Mouse (Mus musculus) thymus, postnatal 10 days (tissue): ENCODE data around the gene Arid1b.

Experiments
- DNase-seq, 2 experiments: peaks; one replicate each; pipeline ENCODE4 v3.0.0; 2021; ENCODE audit warnings: low spot score in 2 of 2

Arid1b gene

GRCm38 (mm10) chr17:5314735-5315134 lies 320.6 kb downstream of the Arid1b start:
- no peak for DNase-seq

DNA sequence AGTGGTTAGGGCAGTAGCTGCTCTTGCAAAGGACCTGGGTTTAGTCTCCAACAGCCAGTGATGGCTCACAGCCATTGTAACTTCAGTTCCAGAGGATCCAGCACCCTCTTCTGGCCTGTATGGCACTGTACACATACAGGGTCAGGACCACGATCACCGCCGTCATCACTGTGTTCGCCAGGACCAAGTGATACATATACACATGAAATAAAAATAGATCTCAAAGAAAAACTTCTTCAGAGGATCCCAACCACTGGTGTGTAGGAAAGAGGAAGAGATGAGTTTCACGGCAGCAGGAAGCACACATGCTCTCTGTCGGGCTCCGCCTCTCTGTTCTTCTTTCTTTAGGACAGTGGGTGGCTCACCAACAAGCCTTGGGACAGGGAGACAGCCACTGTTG lies 322.4 kb downstream of the Arid1b start:
- DNase-seq = no peak

DNA sequence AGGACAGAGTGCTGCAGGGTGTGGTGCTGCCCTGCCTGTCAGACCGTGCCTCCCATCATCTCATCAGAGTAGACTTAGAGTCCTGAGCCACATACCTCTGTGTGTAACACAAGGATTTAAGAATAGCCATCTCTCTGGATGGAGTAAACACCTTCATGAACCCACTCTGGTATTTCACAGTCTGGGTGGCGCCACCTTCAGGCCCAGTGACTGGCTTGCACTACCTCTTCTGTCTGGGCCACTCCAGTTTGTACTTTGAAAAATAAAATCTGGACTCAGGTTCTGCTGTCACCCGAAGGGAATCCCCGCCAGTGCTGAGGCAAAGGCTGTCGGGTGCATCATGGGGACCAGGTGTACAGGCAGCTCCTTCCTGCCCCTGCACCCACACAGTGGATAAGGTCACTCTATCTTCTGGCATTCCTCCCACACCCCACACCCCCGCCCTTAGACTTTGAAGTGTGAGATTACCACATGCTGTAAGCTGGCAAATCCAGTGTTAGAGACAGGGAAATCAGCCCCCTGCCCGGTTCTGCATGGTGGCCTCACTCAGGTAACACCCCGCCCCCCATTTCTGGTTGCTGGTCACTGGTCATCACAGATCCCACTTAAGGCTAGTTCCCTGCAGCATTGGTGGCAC lies 327.6 kb downstream of the Arid1b start:
- DNase-seq = no peak

GRCm38 (mm10) chr17:5322594-5322993 lies 328.5 kb downstream of the Arid1b start:
- DNase-seq = no peak

DNA sequence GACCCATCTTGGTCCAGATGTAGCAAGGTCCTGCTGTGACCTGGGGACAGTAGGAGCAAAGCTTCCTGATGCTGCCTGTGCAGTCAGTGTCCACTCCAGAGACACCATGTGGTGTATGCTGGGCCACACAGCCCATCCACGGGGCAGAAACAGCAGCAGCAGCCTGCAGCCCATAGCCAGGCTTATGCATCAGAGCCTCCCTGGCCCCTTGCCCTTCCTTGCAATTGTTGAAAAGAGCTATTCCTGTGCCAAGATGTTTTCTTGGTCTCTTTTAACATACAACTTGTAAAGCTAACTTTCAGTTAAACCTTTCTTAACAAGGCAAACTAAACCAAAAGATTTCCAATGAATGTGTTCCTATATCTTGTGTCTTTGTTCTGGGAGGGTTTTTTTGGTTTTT lies 329.6 kb downstream of the Arid1b start:
- DNase-seq = no peak

DNA sequence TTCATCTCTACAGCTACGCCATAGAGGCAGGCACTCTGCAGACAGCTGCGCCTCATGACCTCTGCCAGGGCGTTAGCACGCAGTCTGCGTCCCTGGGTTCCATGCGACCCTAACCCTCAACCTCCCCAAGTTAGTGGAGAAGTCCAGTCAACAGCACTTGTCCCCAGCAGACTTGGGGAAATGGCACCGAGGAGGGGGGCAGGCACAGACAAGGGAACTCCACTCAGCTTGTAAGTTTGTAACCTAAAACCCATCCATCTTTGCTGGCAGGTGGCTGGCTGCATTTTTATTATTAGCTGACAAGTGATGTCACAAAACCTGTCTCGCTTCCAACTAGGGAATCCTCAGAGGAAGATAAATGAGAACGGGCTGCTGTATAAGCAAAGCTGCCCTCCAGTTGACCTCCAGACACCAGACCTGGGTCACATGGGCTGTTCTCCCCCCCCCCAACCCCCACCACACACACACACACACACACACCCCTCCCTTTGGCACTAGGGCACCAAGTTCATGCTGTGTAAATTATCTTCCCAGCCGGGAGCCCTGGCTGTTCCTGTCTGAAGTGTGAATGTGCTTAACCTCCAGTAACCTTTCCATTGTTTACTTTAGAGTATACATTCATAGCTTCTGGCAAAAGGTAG lies 330.2 kb downstream of the Arid1b start:
- no peak for DNase-seq

GRCm38 (mm10) chr17:5326689-5327088 lies 332.6 kb downstream of the Arid1b start:
- DNase-seq = no peak

DNA sequence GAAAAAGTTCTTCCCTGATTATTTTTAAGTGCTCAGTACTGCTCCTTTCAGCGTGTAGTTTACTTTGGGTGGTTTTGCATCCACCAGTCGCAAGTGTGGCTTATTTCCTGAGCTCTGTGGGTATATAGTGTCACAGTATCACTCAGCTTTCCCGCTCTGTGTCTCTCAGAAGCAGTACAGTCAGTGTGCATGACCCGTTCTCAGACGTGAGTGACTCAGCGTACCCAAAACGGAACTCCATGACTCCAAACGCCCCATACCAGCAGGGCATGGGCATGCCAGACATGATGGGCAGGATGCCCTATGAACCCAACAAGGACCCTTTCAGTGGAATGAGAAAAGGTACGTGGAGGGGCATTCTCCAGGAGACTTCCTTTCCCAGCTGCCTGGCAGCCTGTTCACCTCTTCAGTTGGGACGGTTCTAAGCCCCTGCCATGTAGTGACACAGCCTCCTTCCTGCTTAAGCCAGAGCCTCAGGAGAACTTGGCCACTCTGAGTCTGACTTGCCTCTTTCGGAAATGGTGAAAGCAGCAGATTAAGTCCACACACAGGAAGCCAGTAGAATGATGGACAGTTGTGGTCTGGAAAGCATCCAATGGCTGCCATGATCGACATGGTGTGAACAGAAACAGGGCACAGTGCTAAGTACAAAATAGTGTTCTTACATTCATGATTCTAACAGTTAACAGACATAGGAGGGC lies 333.5 kb downstream of the Arid1b start:
- DNase-seq = no peak

GRCm38 (mm10) chr17:5329478-5329877 lies 335.3 kb downstream of the Arid1b start:
- no peak for DNase-seq

DNA sequence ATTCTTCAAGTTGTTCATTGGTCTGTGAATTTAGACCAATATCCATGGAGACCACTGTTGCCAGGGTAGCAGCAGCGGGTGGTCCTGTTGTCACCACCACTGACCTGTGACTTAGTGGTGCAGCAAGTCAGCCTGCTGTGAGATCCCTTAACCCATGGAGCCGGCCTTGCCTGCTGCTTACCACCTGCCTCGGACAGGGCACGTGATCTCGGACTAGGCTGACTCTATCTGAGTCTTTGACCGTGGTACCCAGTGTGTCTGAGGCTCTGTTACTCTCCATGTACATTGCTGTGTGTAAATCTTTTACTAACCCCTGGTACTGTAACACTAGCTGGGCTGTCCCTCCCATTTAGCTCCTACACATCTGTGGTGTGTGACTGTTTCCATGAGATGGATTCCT lies 335.9 kb downstream of the Arid1b start:
- DNase-seq = no peak

DNA sequence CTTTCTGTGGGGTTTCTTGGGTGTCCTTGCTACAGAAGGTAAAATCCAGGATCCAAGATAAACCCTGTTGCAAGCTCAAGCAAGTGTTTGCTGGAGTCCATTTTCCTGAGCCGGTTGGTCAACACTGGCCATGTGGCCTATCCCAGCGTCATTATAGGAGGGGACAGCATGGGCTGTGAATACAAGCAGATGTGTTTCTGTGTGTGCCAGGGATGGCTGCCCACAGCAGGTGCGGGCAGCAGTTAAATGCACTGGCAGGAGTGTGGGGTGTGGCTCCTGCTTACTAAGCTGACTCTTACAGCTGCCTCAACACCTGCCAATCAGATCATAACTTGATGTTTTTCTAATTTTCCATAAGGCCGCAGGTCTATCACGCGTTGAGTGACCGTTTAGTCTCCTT lies 336.5 kb downstream of the Arid1b start:
- DNase-seq = no peak

DNA sequence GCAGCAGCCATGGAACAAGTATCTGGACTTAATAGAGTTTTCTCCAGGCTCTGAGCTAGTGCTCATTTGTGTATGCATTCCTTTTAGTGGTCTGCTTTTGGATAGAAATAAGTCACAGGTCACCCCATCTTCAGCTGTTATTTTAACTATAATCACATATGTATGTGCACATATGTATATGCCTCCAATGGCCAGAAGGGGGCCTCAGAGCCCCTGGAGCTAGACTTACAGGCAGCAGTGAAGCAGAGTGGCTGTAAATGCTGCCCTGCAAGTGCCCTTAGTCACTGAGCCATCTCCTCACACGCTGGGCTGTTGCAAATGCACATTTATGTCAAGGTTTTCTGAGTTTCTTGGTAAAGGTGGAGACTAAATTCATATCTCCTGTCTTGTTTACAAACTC lies 337.3 kb downstream of the Arid1b start:
- peak in 1 of 2 experiments; percentile 17 for DNase-seq

DNA sequence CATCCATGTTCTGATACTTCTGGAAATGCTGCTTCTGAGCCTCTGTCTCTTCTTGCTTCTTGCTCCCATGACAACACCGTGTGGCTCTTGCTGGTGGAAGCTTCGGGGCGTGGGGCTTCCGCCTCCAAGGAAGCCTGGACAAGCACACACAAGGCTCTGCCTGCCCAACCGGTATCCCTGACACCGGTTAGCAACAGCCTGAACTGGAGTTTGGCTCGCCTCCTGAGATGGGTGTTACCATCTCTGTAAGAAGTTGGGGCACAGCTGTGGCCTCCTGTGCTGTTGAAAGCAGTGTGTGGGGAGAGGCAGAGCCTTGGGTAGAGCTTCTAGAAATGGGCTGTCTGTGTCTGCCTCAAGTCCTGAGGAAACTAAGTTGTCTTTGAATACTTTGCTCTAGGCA lies 340.4 kb downstream of the Arid1b start:
- DNase-seq = no peak

DNA sequence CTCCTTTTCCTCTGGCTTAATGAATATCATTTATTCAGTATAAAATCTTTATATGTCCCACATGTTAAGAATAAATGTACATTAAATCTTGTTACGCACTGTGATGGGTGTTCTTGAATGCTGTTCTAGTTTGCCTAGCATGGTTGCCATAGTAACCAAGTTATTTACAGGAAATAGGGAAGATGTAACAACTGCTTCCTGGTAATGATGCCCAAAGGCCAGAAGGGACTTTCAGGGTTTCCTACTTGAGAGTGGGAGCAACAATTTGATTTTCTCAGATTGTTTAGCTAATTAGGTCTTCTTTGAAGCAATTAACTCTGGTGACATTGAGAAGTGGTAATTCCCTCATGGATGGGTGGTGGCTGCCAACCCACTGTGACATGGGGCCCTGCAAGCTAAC lies 350.3 kb downstream of the Arid1b start:
- no peak for DNase-seq

DNA sequence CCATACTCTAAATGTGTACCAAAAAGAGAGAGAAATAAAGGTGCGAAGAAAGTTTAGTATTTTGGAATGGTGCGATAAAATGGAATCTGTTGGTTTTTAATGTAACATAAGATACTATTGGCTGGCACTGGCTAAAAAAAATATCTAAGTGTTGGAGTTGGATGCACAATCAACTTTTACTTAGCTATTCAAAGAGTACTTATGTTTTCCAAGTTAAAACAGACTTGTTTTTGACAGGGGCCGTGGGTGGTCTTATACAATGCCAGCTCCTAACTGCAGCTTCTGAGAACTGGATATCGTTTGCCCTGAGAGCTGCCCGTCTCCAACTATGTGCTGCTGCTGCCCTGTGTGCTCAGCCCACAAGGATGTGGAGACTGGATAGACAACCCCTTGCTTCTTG lies 351.7 kb downstream of the Arid1b start:
- DNase-seq = no peak

DNA sequence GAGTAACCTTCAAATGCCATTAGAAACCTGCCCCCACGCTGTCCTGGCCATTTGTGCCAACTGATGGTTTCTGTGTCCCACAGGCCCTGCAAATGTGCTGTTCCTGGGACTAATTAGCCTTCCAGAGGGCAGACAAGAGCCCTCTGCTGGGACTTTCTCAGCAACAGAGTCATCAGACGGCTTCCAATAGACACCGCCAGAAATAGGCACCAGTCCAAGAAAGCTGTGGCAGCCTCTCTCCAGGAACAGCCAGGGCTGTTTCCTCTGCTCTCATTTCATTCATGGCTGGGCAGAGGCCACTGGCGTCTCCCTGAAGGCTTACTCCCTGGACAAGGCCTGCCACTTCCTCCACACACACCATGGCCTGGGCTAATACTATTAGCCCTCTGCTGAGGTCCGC lies 358.8 kb downstream of the Arid1b start:
- no peak for DNase-seq

DNA sequence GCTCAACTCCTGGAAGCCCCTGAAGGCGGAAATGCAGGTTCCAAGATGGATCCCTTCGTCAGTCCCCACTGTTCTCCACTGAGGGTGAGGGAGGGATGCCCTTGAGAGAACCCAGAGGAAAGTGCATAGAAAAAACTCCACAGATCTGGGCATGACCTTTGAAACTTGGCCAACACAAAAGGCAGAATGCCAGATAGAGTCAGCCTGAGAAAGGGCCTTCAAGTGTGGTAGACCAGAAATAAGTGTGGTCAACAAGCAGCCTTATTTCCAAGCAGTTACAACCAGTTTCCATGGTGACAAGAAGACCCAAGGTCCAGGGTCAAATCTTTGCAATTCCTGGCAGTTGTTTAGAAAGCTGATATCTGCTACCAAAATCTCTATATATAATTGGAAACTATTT lies 366.6 kb downstream of the Arid1b start:
- DNase-seq = no peak

GRCm38 (mm10) chr17:5365992-5366398 lies 371.9 kb downstream of the Arid1b start:
- no peak for DNase-seq

- no peak for DNase-seq
Measured at GRCm38 (mm10) chr17:5371032-5371431, 376.9 kb downstream of the Arid1b start.

DNA sequence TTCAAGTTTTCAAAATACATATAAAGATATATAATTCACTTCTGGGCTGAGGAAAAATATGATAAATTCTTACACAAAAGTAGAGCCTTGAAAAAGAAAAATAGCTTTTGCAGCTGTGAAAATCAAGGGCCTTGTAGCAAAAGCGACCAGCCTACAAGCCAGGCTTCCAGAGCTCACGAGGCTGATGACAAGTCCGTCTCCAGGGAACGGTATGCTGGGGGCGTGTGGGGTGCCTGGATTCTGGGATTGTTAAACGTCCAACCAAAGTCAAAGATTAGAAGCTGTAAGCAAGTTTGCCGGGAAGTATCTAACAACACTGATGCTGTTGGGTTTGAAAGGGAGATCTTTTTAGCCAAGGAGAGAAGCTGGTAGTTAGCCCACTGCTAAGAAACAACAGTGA lies 377.4 kb downstream of the Arid1b start:
- DNase-seq = no peak

- no peak for DNase-seq
Measured at GRCm38 (mm10) chr17:5372951-5373350, 378.8 kb downstream of the Arid1b start.

GRCm38 (mm10) chr17:5377151-5377929 lies 383.2 kb downstream of the Arid1b start:
- DNase-seq = no peak

GRCm38 (mm10) chr17:5377930-5378310 lies 383.8 kb downstream of the Arid1b start:
- peak; percentile 35 to 52 for DNase-seq
